Mouse (Mus musculus) kidney, adult 2 months (tissue): Measurements from ENCODE around the gene Cfap161.

Experiments
- CTCF ChIP-seq: fragments of 200-500 bp; conservative IDR thresholded peaks from 2 replicates; pipeline ENCODE4 v1.5.1; 2011; ENCODE audit warnings: low read depth, mild to moderate bottlenecking, control low read depth, low read length, moderate library complexity, mixed read lengths; ENCODE audit not compliant: insufficient read depth, insufficient read length
- POLR2A ChIP-seq: fragments of 200-500 bp; IDR thresholded peaks from one replicate; pipeline ENCODE4 v1.6.1; 2011; ENCODE audit warnings: low read depth, low read length, control low read depth

- no peak for TF ChIP-seq CTCF
- TF ChIP-seq POLR2A, result no peak
Measured at GRCm38 (mm10) chr7:83829355-83829754, 34.7 kb upstream of the Cfap161 start.
